Comparison of ENCODE assay signal across 25 mouse cellular contexts in genomic region chr17:34183564-34184219, GRCm38 (mm10).
"Had no signal": no experiment of that assay in that cellular context is flagged by ENCODE, and none has a peak within 500 bp of the region (broad histone marks: within the 10 kb centered on the region; RNA-seq: fewer than 3 reads in every experiment).

No protein-coding gene starts in this region.

- H3K4me3 ChIP-seq: gastrocnemius, adult 2 months; heart, adult 2 months; heart, embryonic 13.5 days; heart, embryonic 15.5 days; hindbrain, embryonic 10.5 days; hindbrain, embryonic 12.5 days; intestine, embryonic 15.5 days; layer of hippocampus, adult 2 months; limb, embryonic 13.5 days; limb, embryonic 15.5 days; liver, embryonic 12.5 days had no signal

- H3K4me2 ChIP-seq: heart, embryonic 11.5 days; heart, embryonic 13.5 days; heart, embryonic 15.5 days; hindbrain, embryonic 12.5 days; hindbrain, embryonic 14.5 days; intestine, embryonic 15.5 days; limb, embryonic 13.5 days; limb, embryonic 15.5 days; liver, embryonic 12.5 days had no signal

- H3K9me3 ChIP-seq: heart, embryonic 13.5 days; heart, embryonic 15.5 days; hindbrain, embryonic 10.5 days; hindbrain, embryonic 12.5 days; intestine, embryonic 15.5 days; limb, embryonic 13.5 days; limb, embryonic 15.5 days; liver, embryonic 12.5 days had no signal

- H3K9ac ChIP-seq: heart, embryonic 13.5 days; heart, embryonic 15.5 days; hindbrain, embryonic 12.5 days; hindbrain, embryonic 14.5 days; intestine, embryonic 15.5 days; limb, embryonic 13.5 days; limb, embryonic 15.5 days; liver, embryonic 12.5 days; liver, embryonic 14.5 days had no signal

- H3K36me3 ChIP-seq: heart, embryonic 13.5 days; heart, embryonic 15.5 days; hindbrain, embryonic 10.5 days; hindbrain, embryonic 12.5 days; intestine, embryonic 15.5 days; limb, embryonic 13.5 days; limb, embryonic 15.5 days; liver, embryonic 12.5 days had no signal

- DNase-seq: gastrocnemius, adult 2 months; gastrocnemius, postnatal 10 days; gastrocnemius, postnatal 25 days; heart, adult 2 months; heart, postnatal 14 days; heart, postnatal 4 days; kidney, adult 18-20 months; kidney, adult 8-10 months; kidney, postnatal 10 days; kidney, postnatal 25 days; kidney, postnatal 4 days; layer of hippocampus, postnatal 36 days; left cerebral cortex, postnatal 4 days had no signal

- H3K27ac ChIP-seq: gastrocnemius, adult 2 months; heart, adult 2 months; heart, embryonic 13.5 days; heart, embryonic 15.5 days; hindbrain, embryonic 10.5 days; hindbrain, embryonic 12.5 days; hindbrain, embryonic 14.5 days; intestine, embryonic 15.5 days; layer of hippocampus, adult 2 months; limb, embryonic 13.5 days; limb, embryonic 15.5 days; liver, embryonic 12.5 days; liver, embryonic 14.5 days had no signal
